Mouse (Mus musculus) ES-CJ7 (cell line): ENCODE results near the gene Cd274.

ENCODE experiments used
- DNase-seq: peaks from one replicate; pipeline ENCODE4 v3.0.0; 2011; ENCODE audit warnings: low read depth, low spot score

Gene Cd274

GRCm38 (mm10) chr19:29366969-29367622, at the start of gene Cd274, which contains the start of gene Plgrkt:
Gene Cd274 (plus strand): TSS chr19:29367455.
Gene Plgrkt (minus strand): TSS chr19:29367390.
- DNase-seq = peak; percentile 53

GRCm38 (mm10) chr19:29323416-29324049, 43.7 kb upstream of the Cd274 start:
- DNase-seq = no peak

GRCm38 (mm10) chr19:29325053-29325851, 42.0 kb upstream of the Cd274 start, which contains the start of gene Insl6:
Gene Insl6 (minus strand): TSS chr19:29325356.
- DNase-seq = peak; percentile 60

GRCm38 (mm10) chr19:29325852-29326180, 41.4 kb upstream of the Cd274 start:
- DNase-seq = no peak

- no peak for DNase-seq
These were observed 40.9 kb upstream of the Cd274 start for GRCm38 (mm10) chr19:29326396-29326795.

GRCm38 (mm10) chr19:29326822-29327552, 40.3 kb upstream of the Cd274 start:
- DNase-seq = peak; percentile 49

- DNase-seq = peak; percentile 63
These were observed 33.0 kb upstream of the Cd274 start, which contains the start of gene Rln1 for GRCm38 (mm10) chr19:29334068-29334745. Gene Rln1 (minus strand): TSS chr19:29334670.

GRCm38 (mm10) chr19:29336624-29337023, 30.6 kb upstream of the Cd274 start:
- DNase-seq = no peak

GRCm38 (mm10) chr19:29341029-29341428, 26.2 kb upstream of the Cd274 start:
- DNase-seq = no peak

GRCm38 (mm10) chr19:29342281-29342680, 25.0 kb upstream of the Cd274 start:
- no peak for DNase-seq

- DNase-seq = no peak
These were observed 22.4 kb upstream of the Cd274 start for GRCm38 (mm10) chr19:29344868-29345267.

- DNase-seq = no peak
These were observed 21.6 kb upstream of the Cd274 start for GRCm38 (mm10) chr19:29345636-29346035.

GRCm38 (mm10) chr19:29350991-29351390, 16.3 kb upstream of the Cd274 start:
- peak; percentile 62 for DNase-seq

- DNase-seq = peak; percentile 84
These were observed 12.1 kb upstream of the Cd274 start for GRCm38 (mm10) chr19:29354895-29355877.

- no peak for DNase-seq
These were observed 11.0 kb upstream of the Cd274 start for GRCm38 (mm10) chr19:29356281-29356680.

GRCm38 (mm10) chr19:29360251-29360650, 7.0 kb upstream of the Cd274 start:
- no peak for DNase-seq

- DNase-seq = peak; percentile 89
These were observed 5.7 kb upstream of the Cd274 start for GRCm38 (mm10) chr19:29361468-29362130.

- DNase-seq = no peak
These were observed 4.9 kb upstream of the Cd274 start for GRCm38 (mm10) chr19:29362173-29362930.

- no peak for DNase-seq
These were observed 3.7 kb upstream of the Cd274 start for GRCm38 (mm10) chr19:29363557-29363956.
